ENCODE assay signal across 26 mouse cellular contexts in genomic region chr3:126793035-126793964, GRCm38 (mm10).
DNase-seq lines count a peak whose midpoint lies in the region; ATAC-seq and TF ChIP-seq lines count a peak whose summit lies in the region.
"Had no signal": no experiment of that assay in that cellular context is flagged by ENCODE, and none has a peak within 500 bp of the region (broad histone marks: within the 10 kb centered on the region; RNA-seq: fewer than 3 reads in every experiment).

No protein-coding gene starts in this region.

- no peak for TF ChIP-seq POLR2A in MEL (IDR thresholded peaks at IDR 0.05; ENCODE audit: control insufficient read depth in 1 of 2, insufficient read depth in 1 of 2, low read depth in 1 of 2, low read length in 2 of 2, poor library complexity in 1 of 2)

- TF ChIP-seq CTCF in MEL (IDR thresholded peaks at IDR 0.05 in 2 of 3, conservative IDR thresholded peaks at IDR 0.05 in 1 of 3; ENCODE audit: control insufficient read depth in 1 of 3, insufficient read depth in 1 of 3, low read depth in 2 of 3, low read length in 3 of 3, poor library complexity in 1 of 3, severe bottlenecking in 1 of 3) = no peak
- no peak for TF ChIP-seq CTCF in forebrain, postnatal 0 days (IDR thresholded peaks at IDR 0.05; ENCODE audit: low read depth)

- 58% methylated on average over 2 of the region's 2 CpGs for WGBS in liver, embryonic 11.5 days
- 29% methylated on average over 2 of the region's 2 CpGs for WGBS in liver, embryonic 12.5 days (ENCODE audit: insufficient replicate concordance)
- WGBS in forebrain, postnatal 0 days = 86% methylated on average over 2 of the region's 2 CpGs

- H3K27ac ChIP-seq in liver, embryonic 11.5 days (ENCODE audit: low read depth, low read length) = no peak overlapping the region
- no peak overlapping the region for H3K27ac ChIP-seq in MEL (ENCODE audit: control insufficient read depth, low read depth, low read length)
- no peak overlapping the region for H3K27ac ChIP-seq in liver, embryonic 12.5 days
- no peak overlapping the region for H3K27ac ChIP-seq in forebrain, postnatal 0 days (ENCODE audit: low read depth, low read length)
- H3K27ac ChIP-seq: forebrain, embryonic 10.5 days; heart, adult 2 months; kidney, embryonic 15.5 days; left cerebral cortex, adult 2 months; limb, embryonic 15.5 days; stomach, embryonic 15.5 days had no signal

- no peaks in the 10 kb centered on the region for H3K9me3 ChIP-seq in liver, embryonic 11.5 days (ENCODE audit: control insufficient read depth, low read length)
- no peaks in the 10 kb centered on the region for H3K9me3 ChIP-seq in MEL (replicated peaks; ENCODE audit: insufficient read depth, low read length)
- H3K9me3 ChIP-seq in liver, embryonic 12.5 days (replicated peaks) = no peaks in the 10 kb centered on the region
- H3K9me3 ChIP-seq in forebrain, postnatal 0 days (ENCODE audit: low read length) = no peaks in the 10 kb centered on the region
- H3K9me3 ChIP-seq: forebrain, embryonic 10.5 days; kidney, embryonic 15.5 days; limb, embryonic 15.5 days; stomach, embryonic 15.5 days had no signal

- no peaks in the 10 kb centered on the region for H3K27me3 ChIP-seq in liver, embryonic 11.5 days (replicated peaks; ENCODE audit: control insufficient read depth, insufficient read depth, low read length)
- H3K27me3 ChIP-seq in MEL (ENCODE audit: control insufficient read depth in 1 of 2, insufficient read depth in 2 of 2, low read length in 2 of 2) = no peaks in the 10 kb centered on the region
- no peaks in the 10 kb centered on the region for H3K27me3 ChIP-seq in liver, embryonic 12.5 days (replicated peaks)
- H3K27me3 ChIP-seq in forebrain, postnatal 0 days (ENCODE audit: insufficient read depth, low read length) = no peaks in the 10 kb centered on the region
- H3K27me3 ChIP-seq: kidney, embryonic 15.5 days; limb, embryonic 15.5 days; stomach, embryonic 15.5 days had no signal

- peaks cover 2% of the 10 kb centered on the region; the same call in 1 of the 2 replicates for H3K36me3 ChIP-seq in liver, embryonic 11.5 days (ENCODE audit: control insufficient read depth, insufficient read depth, low read length)
- H3K36me3 ChIP-seq in MEL (ENCODE audit: control insufficient read depth in 1 of 2, insufficient read depth in 2 of 2, low read length in 2 of 2) = peaks cover 0 to 15% of the 10 kb centered on the region in 2 experiments; a peak in 2 of 4 replicates
- H3K36me3 ChIP-seq in liver, embryonic 12.5 days = no peaks in the 10 kb centered on the region
- peaks cover 3% of the 10 kb centered on the region; the same call in 1 of the 2 replicates for H3K36me3 ChIP-seq in forebrain, postnatal 0 days (ENCODE audit: insufficient read depth)
- H3K36me3 ChIP-seq: forebrain, embryonic 10.5 days; kidney, embryonic 15.5 days; stomach, embryonic 15.5 days had no signal

- H3K9ac ChIP-seq in liver, embryonic 11.5 days (ENCODE audit: low read depth, low read length) = no peak overlapping the region
- H3K9ac ChIP-seq in MEL (ENCODE audit: control insufficient read depth, low read depth, low read length, poor library complexity, severe bottlenecking) = no peak overlapping the region
- no peak overlapping the region for H3K9ac ChIP-seq in liver, embryonic 12.5 days
- H3K9ac ChIP-seq in forebrain, postnatal 0 days = no peak overlapping the region
- H3K9ac ChIP-seq: kidney, embryonic 15.5 days; limb, embryonic 15.5 days; stomach, embryonic 15.5 days had no signal

- DNase-seq in liver, embryonic 11.5 days (ENCODE audit: low spot score) = no peak
- no peak for DNase-seq in liver
- peak; percentile 5 for DNase-seq in MEL (ENCODE audit: low read depth, low spot score)
- DNase-seq in forebrain, postnatal 0 days = no peak
- no peak for DNase-seq in right cerebral cortex, postnatal 25 days
- DNase-seq in kidney, postnatal 14 days = no peak
- DNase-seq: adrenal gland, postnatal 14 days; B cell, adult 2 months; cerebellum, adult 9-10 months; gastrocnemius, postnatal 36 days; heart, adult 2 months; heart, postnatal 36 days; lung, postnatal 4 days; right cerebral cortex, adult 18-20 months; thymus, postnatal 36 days had no signal

- no peak overlapping the region for H3K4me2 ChIP-seq in liver, embryonic 11.5 days
- no peak overlapping the region for H3K4me2 ChIP-seq in liver, embryonic 12.5 days
- H3K4me2 ChIP-seq in forebrain, postnatal 0 days (ENCODE audit: low read depth) = no peak overlapping the region
- H3K4me2 ChIP-seq: kidney, embryonic 15.5 days; limb, embryonic 15.5 days; midbrain, embryonic 11.5 days; stomach, embryonic 15.5 days had no signal

- no peaks in the 10 kb centered on the region for H3K4me1 ChIP-seq in liver, embryonic 11.5 days (replicated peaks; ENCODE audit: control insufficient read depth, insufficient read depth, low read length)
- H3K4me1 ChIP-seq in MEL (ENCODE audit: control insufficient read depth in 1 of 2, insufficient read depth in 2 of 2, low read length in 2 of 2) = peaks cover 13 to 17% of the 10 kb centered on the region in 2 experiments
- H3K4me1 ChIP-seq in liver, embryonic 12.5 days = 0 out of 2 replicates have a peak, but pooled peaks cover 8% of the 10 kb centered on the region
- no peaks in the 10 kb centered on the region for H3K4me1 ChIP-seq in forebrain, postnatal 0 days (ENCODE audit: insufficient read depth)
- H3K4me1 ChIP-seq: forebrain, embryonic 10.5 days; kidney, embryonic 15.5 days; limb, embryonic 15.5 days; stomach, embryonic 15.5 days had no signal

- no peak overlapping the region for H3K4me3 ChIP-seq in liver, embryonic 11.5 days (ENCODE audit: low read depth, low read length)
- H3K4me3 ChIP-seq in MEL (ENCODE audit: control insufficient read depth in 1 of 2, insufficient read depth in 1 of 2, low read depth in 2 of 2, low read length in 2 of 2) = no peak overlapping the region
- no peak overlapping the region for H3K4me3 ChIP-seq in liver, embryonic 12.5 days
- no peak overlapping the region for H3K4me3 ChIP-seq in forebrain, postnatal 0 days (ENCODE audit: low read depth, low read length)
- H3K4me3 ChIP-seq: forebrain, embryonic 10.5 days; heart, adult 2 months; kidney, embryonic 15.5 days; left cerebral cortex, adult 2 months; limb, embryonic 15.5 days; stomach, embryonic 15.5 days had no signal

- peak in 1 of 2 experiments; percentile 51; a peak in 1 of 4 replicates for TF ChIP-seq EP300 in MEL (IDR thresholded peaks at IDR 0.05; ENCODE audit: low read depth in 1 of 2, low read length in 2 of 2)

- no peaks in the 10 kb centered on the region for H3K79me2 ChIP-seq in MEL (ENCODE audit: control insufficient read depth, insufficient read depth, low read length, poor library complexity)

- no peak for TF ChIP-seq RAD21 in MEL (IDR thresholded peaks at IDR 0.05; ENCODE audit: low read depth, low read length)

- peak; percentile 66 for ATAC-seq in liver, embryonic 11.5 days (replicated peaks; ENCODE audit: low FRiP score)
- peak; percentile 82 for ATAC-seq in liver, embryonic 12.5 days
- peak; percentile 42 for ATAC-seq in megakaryocyte progenitor cell, adult 5-6 weeks (replicated peaks; ENCODE audit: poor library complexity)
- no peak for ATAC-seq in forebrain, postnatal 0 days
- ATAC-seq: forebrain, embryonic 16.5 days; hindbrain, embryonic 16.5 days; intestine, postnatal 0 days had no signal

TF ChIP-seq in MEL, 35 proteins besides CTCF, POLR2A, EP300 and RAD21:
- TF ChIP-seq POLR2AphosphoS5 (IDR thresholded peaks at IDR 0.05; ENCODE audit: borderline replicate concordance, low read depth, low read length) = no peak
- no peak for TF ChIP-seq MYB (IDR thresholded peaks at IDR 0.05; ENCODE audit: low read depth, low read length)
- TF ChIP-seq NELFE (IDR thresholded peaks at IDR 0.05; ENCODE audit: low read depth, low read length) = no peak
- no peak for TF ChIP-seq ZKSCAN1 (IDR thresholded peaks at IDR 0.05; ENCODE audit: low read depth, low read length)
- no peak for TF ChIP-seq MYC (IDR thresholded peaks at IDR 0.05; ENCODE audit: low read depth, low read length)
- TF ChIP-seq USF2 (IDR thresholded peaks at IDR 0.05; ENCODE audit: borderline replicate concordance in 1 of 2, insufficient read depth in 1 of 2, low read depth in 1 of 2, low read length in 2 of 2) = no peak
- no peak for TF ChIP-seq UBTF (IDR thresholded peaks at IDR 0.05; ENCODE audit: borderline replicate concordance, insufficient read depth, low read depth, low read length)
- no peak for TF ChIP-seq MAZ (IDR thresholded peaks at IDR 0.05; ENCODE audit: low read depth, low read length)
- no peak for TF ChIP-seq NRF1 (IDR thresholded peaks at IDR 0.05; ENCODE audit: insufficient read depth, low read depth, low read length, poor library complexity, severe bottlenecking)
- no peak for TF ChIP-seq TCF12 (IDR thresholded peaks at IDR 0.05; ENCODE audit: low read depth, low read length)
- TF ChIP-seq ZC3H11A (IDR thresholded peaks at IDR 0.05; ENCODE audit: low read depth, low read length) = no peak
